ENCODE assay signal across 8 mouse cellular contexts in the genomic region with DNA sequence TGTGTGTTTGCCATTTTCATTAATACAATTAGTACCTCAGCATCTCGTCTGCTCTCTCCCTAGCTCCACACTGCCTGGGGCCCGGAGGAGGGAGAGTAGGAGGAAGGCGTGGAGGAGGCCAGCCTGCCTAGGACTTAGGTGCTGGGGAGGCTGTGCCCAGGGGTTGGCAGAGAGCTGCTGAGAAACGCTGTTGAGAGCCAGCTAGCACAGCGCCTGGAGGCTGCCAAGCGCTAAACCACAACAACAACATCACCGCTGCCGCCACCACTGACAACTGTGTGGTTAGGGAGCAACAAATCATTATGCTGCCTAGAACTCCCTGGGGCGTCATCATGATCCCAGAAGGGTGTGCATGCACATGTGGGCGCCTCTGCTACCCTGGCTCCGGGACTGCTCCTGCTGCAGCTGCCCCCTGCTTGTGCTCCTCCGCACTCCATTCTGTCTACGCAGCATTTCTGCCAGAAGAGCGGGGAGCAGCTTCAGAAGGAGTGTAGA. TPM values are rescaled to one million over a fixed set of nuclear protein-coding genes. Genes with fewer than 3 reads are reported as not detected.
DNase-seq lines count a peak whose midpoint lies in the region; ATAC-seq and TF ChIP-seq lines count a peak whose summit lies in the region.

No protein-coding gene starts in this region.

- intact Hi-C loops in left cerebral cortex, postnatal 4 days (cut with DNase I) = no loop called here

- H3K36me3 ChIP-seq in hindbrain, embryonic 14.5 days (replicated peaks; ENCODE audit: control insufficient read depth, insufficient read depth) = no peaks in the 10 kb centered on the region
- no peaks in the 10 kb centered on the region for H3K36me3 ChIP-seq in liver, embryonic 13.5 days
- H3K36me3 ChIP-seq in intestine, embryonic 15.5 days = no peaks in the 10 kb centered on the region

- H3K4me2 ChIP-seq in hindbrain, embryonic 14.5 days (replicated peaks) = peak overlapping the region; percentile 40
- peak overlapping the region; percentile 19 for H3K4me2 ChIP-seq in liver, embryonic 13.5 days
- no peak overlapping the region for H3K4me2 ChIP-seq in intestine, embryonic 15.5 days (replicated peaks)

- peak overlapping the region; percentile 9; the same call in 1 of the 2 replicates for H3K4me3 ChIP-seq in hindbrain, embryonic 14.5 days (replicated peaks; ENCODE audit: low read length)
- no peak overlapping the region for H3K4me3 ChIP-seq in liver, embryonic 13.5 days (replicated peaks)
- no peak overlapping the region for H3K4me3 ChIP-seq in intestine, embryonic 15.5 days (replicated peaks)

- no peaks in the 10 kb centered on the region for H3K9me3 ChIP-seq in hindbrain, embryonic 14.5 days (ENCODE audit: control insufficient read depth, low read length)
- no peaks in the 10 kb centered on the region for H3K9me3 ChIP-seq in liver, embryonic 13.5 days (replicated peaks)
- no peaks in the 10 kb centered on the region for H3K9me3 ChIP-seq in intestine, embryonic 15.5 days

- H3K27me3 ChIP-seq in hindbrain, embryonic 14.5 days (ENCODE audit: control insufficient read depth, insufficient read depth, low read length) = no peaks in the 10 kb centered on the region
- H3K27me3 ChIP-seq in liver, embryonic 13.5 days = no peaks in the 10 kb centered on the region
- H3K27me3 ChIP-seq in intestine, embryonic 15.5 days (replicated peaks) = no peaks in the 10 kb centered on the region

- peak overlapping the region; percentile 68 for H3K27ac ChIP-seq in hindbrain, embryonic 14.5 days
- H3K27ac ChIP-seq in liver, embryonic 13.5 days = no peak overlapping the region; the same call in 1 of the 2 replicates
- no peak overlapping the region for H3K27ac ChIP-seq in intestine, embryonic 15.5 days

- TF ChIP-seq CTCF in brain, embryonic 14.5 days (IDR thresholded peaks at IDR 0.05; ENCODE audit: borderline replicate concordance, extremely low read depth, insufficient read depth, insufficient read length) = no peak

- ATAC-seq in hindbrain, embryonic 14.5 days (ENCODE audit: low FRiP score) = peak; percentile 85
- ATAC-seq in liver, embryonic 13.5 days (ENCODE audit: low read depth) = peak; percentile 34; the same call in 1 of the 2 replicates
- no peak; the same call in 1 of the 2 replicates for ATAC-seq in intestine, embryonic 15.5 days

- TF ChIP-seq POLR2A in brain, embryonic 14.5 days (IDR thresholded peaks at IDR 0.05; ENCODE audit: borderline replicate concordance, extremely low read depth, insufficient read depth, insufficient read length, poor library complexity, severe bottlenecking) = no peak

- peaks cover 13% of the 10 kb centered on the region; the same call in 1 of the 2 replicates for H3K4me1 ChIP-seq in hindbrain, embryonic 14.5 days (replicated peaks; ENCODE audit: control insufficient read depth, insufficient read depth, low read length)
- H3K4me1 ChIP-seq in liver, embryonic 13.5 days (replicated peaks) = peaks cover 27% of the 10 kb centered on the region
- H3K4me1 ChIP-seq in intestine, embryonic 15.5 days (replicated peaks) = no peaks in the 10 kb centered on the region

- 18% methylated on average over 14 of the region's 14 CpGs for WGBS in hindbrain, embryonic 14.5 days
- WGBS in liver, embryonic 13.5 days (ENCODE audit: insufficient replicate concordance) = 28% methylated on average over 14 of the region's 14 CpGs
- 37% methylated on average over 14 of the region's 14 CpGs for WGBS in intestine, embryonic 15.5 days

- peak overlapping the region; percentile 32 for H3K9ac ChIP-seq in hindbrain, embryonic 14.5 days
- no peak overlapping the region for H3K9ac ChIP-seq in liver, embryonic 13.5 days
- H3K9ac ChIP-seq in intestine, embryonic 15.5 days = no peak overlapping the region

- DNase-seq in left cerebral cortex, adult 11 months (ENCODE audit: low spot score) = peak; percentile 58
- DNase-seq in left cerebral cortex, postnatal 4 days = no peak
- peak; percentile 79 for DNase-seq in brain, embryonic 14.5 days (ENCODE audit: low read depth)
- DNase-seq in hindbrain, embryonic 14.5 days (ENCODE audit: low spot score) = no peak
- no peak for DNase-seq in liver, embryonic 13.5 days
- DNase-seq in right cerebral cortex, adult 2 months (ENCODE audit: low spot score in 2 of 2) = peak; percentile 62 to 70
- no peak for DNase-seq in lung, adult 18-20 months

RNA-seq across cellular contexts. Expression of gene Siae, which starts 21.0 kb away (rescaled TPM):
- total RNA-seq in left cerebral cortex, postnatal 4 days (2021) = 10 to 100 TPM; 10.5 to 11.1 TPM
- polyA plus RNA-seq in brain, embryonic 14.5 days (2012; rRNA removed) = 5.7 and 7.8 TPM in 2 replicates
- 14.2 and 14.3 TPM in 2 replicates for polyA plus RNA-seq in hindbrain, embryonic 14.5 days (2014; fragmentation: Nextera tagmentation; extraction: Ambion mirVana)
- 4.3 and 5.5 TPM in 2 replicates for polyA plus RNA-seq in liver, embryonic 13.5 days (2015; fragmentation: Nextera tagmentation; extraction: Ambion mirVana)
- 13.9 and 14.5 TPM in 2 replicates for polyA plus RNA-seq in intestine, embryonic 15.5 days (2015; fragmentation: Nextera tagmentation; extraction: Ambion mirVana)

RNA-seq across cellular contexts. Expression of gene Nrgn, which starts 23.8 kb away (rescaled TPM):
- total RNA-seq in left cerebral cortex, postnatal 4 days (2021) = 100 to 1,000 TPM; 616 to 622 TPM
- 9.2 and 12.3 TPM in 2 replicates for polyA plus RNA-seq in brain, embryonic 14.5 days (2012; rRNA removed)
- 3.4 and 3.8 TPM in 2 replicates for polyA plus RNA-seq in hindbrain, embryonic 14.5 days (2014; fragmentation: Nextera tagmentation; extraction: Ambion mirVana)
- polyA plus RNA-seq in liver, embryonic 13.5 days (2015; fragmentation: Nextera tagmentation; extraction: Ambion mirVana) = 8.8 and 10.4 TPM in 2 replicates
- polyA plus RNA-seq in intestine, embryonic 15.5 days (2015; fragmentation: Nextera tagmentation; extraction: Ambion mirVana) = 2.9 and 3.7 TPM in 2 replicates

RNA-seq across cellular contexts. Expression of gene Spa17, which starts 37.0 kb away (rescaled TPM):
- 1 to 10 TPM; 1.3 to 1.6 TPM for total RNA-seq in left cerebral cortex, postnatal 4 days (2021)
- polyA plus RNA-seq in brain, embryonic 14.5 days (2012; rRNA removed) = 4.4 and 4.8 TPM in 2 replicates
- polyA plus RNA-seq in hindbrain, embryonic 14.5 days (2014; fragmentation: Nextera tagmentation; extraction: Ambion mirVana) = 10.2 and 14.1 TPM in 2 replicates
- 2.4 and 2.8 TPM in 2 replicates for polyA plus RNA-seq in liver, embryonic 13.5 days (2015; fragmentation: Nextera tagmentation; extraction: Ambion mirVana)
- 3.7 and 3.8 TPM in 2 replicates for polyA plus RNA-seq in intestine, embryonic 15.5 days (2015; fragmentation: Nextera tagmentation; extraction: Ambion mirVana)

RNA-seq across cellular contexts. Expression of gene Vsig2, which starts 37.4 kb away (rescaled TPM):
- 1 to 10 TPM; 3.4 TPM for total RNA-seq in left cerebral cortex, postnatal 4 days (2021)
- polyA plus RNA-seq in brain, embryonic 14.5 days (2012; rRNA removed) = 2.9 and 4.3 TPM in 2 replicates
- polyA plus RNA-seq in hindbrain, embryonic 14.5 days (2014; fragmentation: Nextera tagmentation; extraction: Ambion mirVana) = 0.42 and 1.1 TPM in 2 replicates
- polyA plus RNA-seq in liver, embryonic 13.5 days (2015; fragmentation: Nextera tagmentation; extraction: Ambion mirVana) = 0.15 and 0.60 TPM in 2 replicates
- polyA plus RNA-seq in intestine, embryonic 15.5 days (2015; fragmentation: Nextera tagmentation; extraction: Ambion mirVana) = 2.6 and 3.0 TPM in 2 replicates

RNA-seq across cellular contexts. Expression of gene Esam, which starts 48.6 kb away (rescaled TPM):
- total RNA-seq in left cerebral cortex, postnatal 4 days (2021) = 10 to 100 TPM; 30.8 to 30.9 TPM
- polyA plus RNA-seq in brain, embryonic 14.5 days (2012; rRNA removed) = 32.6 and 34.7 TPM in 2 replicates
- polyA plus RNA-seq in hindbrain, embryonic 14.5 days (2014; fragmentation: Nextera tagmentation; extraction: Ambion mirVana) = 48.3 and 49.3 TPM in 2 replicates
- polyA plus RNA-seq in liver, embryonic 13.5 days (2015; fragmentation: Nextera tagmentation; extraction: Ambion mirVana) = 15.6 and 17.2 TPM in 2 replicates
- polyA plus RNA-seq in intestine, embryonic 15.5 days (2015; fragmentation: Nextera tagmentation; extraction: Ambion mirVana) = 47.4 and 49.0 TPM in 2 replicates

Comparison
In these comparisons a context has a peak if more than half of its experiments do, and no peak if none do; other contexts are left out.
1. DNase-seq: peak in left cerebral cortex, adult 11 months (single experiment), brain, embryonic 14.5 days (single experiment) and right cerebral cortex, adult 2 months (2 of 2); none in left cerebral cortex, postnatal 4 days (single experiment), hindbrain, embryonic 14.5 days (single experiment), liver, embryonic 13.5 days (single experiment) and lung, adult 18-20 months (0 of 2).